Mouse (Mus musculus): ENCODE measurements around the gene Gm8947. TPM values are rescaled to one million over a fixed set of nuclear protein-coding genes. Genes with fewer than 3 reads are reported as not detected.

The Gm8947 gene
- total and polyA plus RNA-seq, 3 experiments = 0.67 to 8.3 (median 3.4) TPM

GRCm38 (mm10) chr1:151224536-151224935, 32.4 kb downstream of the Gm8947 start:
- no peaks in the 10 kb centered on the region for H3K9me3 ChIP-seq (replicated peaks)
- H3K4me3 ChIP-seq (ENCODE audit: low read depth, low read length) = no peak overlapping the region
- no peaks in the 10 kb centered on the region for H3K36me3 ChIP-seq (replicated peaks)
- ATAC-seq (ENCODE audit: extremely low read depth, insufficient number of reproducible peaks, low FRiP score, poor library complexity, severe bottlenecking) = no peak
- TF ChIP-seq GATA1 (IDR thresholded peaks at IDR 0.05; ENCODE audit: borderline replicate concordance, low read length) (no peak), GATA2 (IDR thresholded peaks at IDR 0.05; ENCODE audit: borderline replicate concordance, low read depth, low read length) (no peak), CTCF (IDR thresholded peaks at IDR 0.05; ENCODE audit: low read depth, low read length) (no peak), TAL1 (conservative IDR thresholded peaks at IDR 0.05; ENCODE audit: low read depth, low read length) (no peak), POLR2AphosphoS5 (IDR thresholded peaks at IDR 0.05; ENCODE audit: insufficient replicate concordance, low read depth, low read length) (no peak)
- no peak for DNase-seq (ENCODE audit: low spot score)
- peaks cover 10% of the 10 kb centered on the region for H3K4me1 ChIP-seq (ENCODE audit: insufficient read depth, low read depth, low read length)
- peaks cover 23% of the 10 kb centered on the region for H3K27me3 ChIP-seq (ENCODE audit: insufficient read depth, low read length)

- ATAC-seq (ENCODE audit: extremely low read depth, insufficient number of reproducible peaks, low FRiP score, poor library complexity, severe bottlenecking) (no peak), DNase-seq (ENCODE audit: low spot score) (no peak)
- no peak overlapping the region for H3K4me3 ChIP-seq (ENCODE audit: low read depth, low read length)
- no peaks in the 10 kb centered on the region for H3K9me3 ChIP-seq (replicated peaks)
- H3K27me3 ChIP-seq (ENCODE audit: insufficient read depth, low read length) = peaks cover 36% of the 10 kb centered on the region
- TF ChIP-seq TAL1 (conservative IDR thresholded peaks at IDR 0.05; ENCODE audit: low read depth, low read length) = no peak
- TF ChIP-seq GATA2 (IDR thresholded peaks at IDR 0.05; ENCODE audit: borderline replicate concordance, low read depth, low read length) = no peak
- no peak for TF ChIP-seq CTCF (IDR thresholded peaks at IDR 0.05; ENCODE audit: low read depth, low read length)
- TF ChIP-seq GATA1 (IDR thresholded peaks at IDR 0.05; ENCODE audit: borderline replicate concordance, low read length) = no peak
- TF ChIP-seq POLR2AphosphoS5 (IDR thresholded peaks at IDR 0.05; ENCODE audit: insufficient replicate concordance, low read depth, low read length) = no peak
- H3K36me3 ChIP-seq (replicated peaks) = no peaks in the 10 kb centered on the region
- peaks cover 10% of the 10 kb centered on the region for H3K4me1 ChIP-seq (ENCODE audit: insufficient read depth, low read depth, low read length)
Measured at GRCm38 (mm10) chr1:151227506-151227905, 35.3 kb downstream of the Gm8947 start.

GRCm38 (mm10) chr1:151228320-151228989, 36.3 kb downstream of the Gm8947 start:
- no peak overlapping the region for H3K4me3 ChIP-seq (ENCODE audit: low read depth, low read length)
- peaks cover 29% of the 10 kb centered on the region for H3K27me3 ChIP-seq (ENCODE audit: insufficient read depth, low read length)
- H3K36me3 ChIP-seq (replicated peaks) = no peaks in the 10 kb centered on the region
- no peak for DNase-seq (ENCODE audit: low spot score)
- no peak; the same call in 1 of the 2 replicates for ATAC-seq (ENCODE audit: extremely low read depth, insufficient number of reproducible peaks, low FRiP score, poor library complexity, severe bottlenecking)
- H3K4me1 ChIP-seq (ENCODE audit: insufficient read depth, low read depth, low read length) = peaks cover 3% of the 10 kb centered on the region; the same call in 1 of the 2 replicates
- TF ChIP-seq CTCF (IDR thresholded peaks at IDR 0.05; ENCODE audit: low read depth, low read length) (no peak), POLR2AphosphoS5 (IDR thresholded peaks at IDR 0.05; ENCODE audit: insufficient replicate concordance, low read depth, low read length) (no peak), GATA2 (IDR thresholded peaks at IDR 0.05; ENCODE audit: borderline replicate concordance, low read depth, low read length) (no peak), GATA1 (IDR thresholded peaks at IDR 0.05; ENCODE audit: borderline replicate concordance, low read length) (no peak), TAL1 (conservative IDR thresholded peaks at IDR 0.05; ENCODE audit: low read depth, low read length) (no peak)
- no peaks in the 10 kb centered on the region for H3K9me3 ChIP-seq (replicated peaks)

GRCm38 (mm10) chr1:151232346-151232745, 40.2 kb downstream of the Gm8947 start:
- H3K36me3 ChIP-seq (replicated peaks) = no peaks in the 10 kb centered on the region
- H3K4me1 ChIP-seq (ENCODE audit: insufficient read depth, low read depth, low read length) = peaks cover 4% of the 10 kb centered on the region; the same call in 1 of the 2 replicates
- no peak for DNase-seq (ENCODE audit: low spot score)
- H3K4me3 ChIP-seq (ENCODE audit: low read depth, low read length) = no peak overlapping the region
- TF ChIP-seq TAL1 (conservative IDR thresholded peaks at IDR 0.05; ENCODE audit: low read depth, low read length) = no peak
- TF ChIP-seq CTCF (IDR thresholded peaks at IDR 0.05; ENCODE audit: low read depth, low read length) = no peak
- no peak for TF ChIP-seq GATA1 (IDR thresholded peaks at IDR 0.05; ENCODE audit: borderline replicate concordance, low read length)
- TF ChIP-seq POLR2AphosphoS5 (IDR thresholded peaks at IDR 0.05; ENCODE audit: insufficient replicate concordance, low read depth, low read length) = no peak
- no peak for TF ChIP-seq GATA2 (IDR thresholded peaks at IDR 0.05; ENCODE audit: borderline replicate concordance, low read depth, low read length)
- H3K27me3 ChIP-seq (ENCODE audit: insufficient read depth, low read length) = peaks cover 26% of the 10 kb centered on the region
- H3K9me3 ChIP-seq (replicated peaks) = no peaks in the 10 kb centered on the region
- ATAC-seq (ENCODE audit: extremely low read depth, insufficient number of reproducible peaks, low FRiP score, poor library complexity, severe bottlenecking) = no peak

GRCm38 (mm10) chr1:151233756-151234155, 41.6 kb downstream of the Gm8947 start:
- Histone ChIP-seq H3K36me3 (replicated peaks) (no peaks in the 10 kb centered on the region), H3K4me3 (ENCODE audit: low read depth, low read length) (no peak overlapping the region), H3K4me1 (ENCODE audit: insufficient read depth, low read depth, low read length) (peaks cover 5% of the 10 kb centered on the region; the same call in 1 of the 2 replicates), H3K27me3 (ENCODE audit: insufficient read depth, low read length) (peaks cover 23% of the 10 kb centered on the region), H3K9me3 (replicated peaks) (no peaks in the 10 kb centered on the region)
- ATAC-seq (ENCODE audit: extremely low read depth, insufficient number of reproducible peaks, low FRiP score, poor library complexity, severe bottlenecking) (no peak), DNase-seq (ENCODE audit: low spot score) (no peak)
- TF ChIP-seq TAL1 (conservative IDR thresholded peaks at IDR 0.05; ENCODE audit: low read depth, low read length) = no peak
- TF ChIP-seq GATA2 (IDR thresholded peaks at IDR 0.05; ENCODE audit: borderline replicate concordance, low read depth, low read length) = no peak
- no peak for TF ChIP-seq GATA1 (IDR thresholded peaks at IDR 0.05; ENCODE audit: borderline replicate concordance, low read length)
- TF ChIP-seq POLR2AphosphoS5 (IDR thresholded peaks at IDR 0.05; ENCODE audit: insufficient replicate concordance, low read depth, low read length) = no peak
- TF ChIP-seq CTCF (IDR thresholded peaks at IDR 0.05; ENCODE audit: low read depth, low read length) = no peak

- Histone ChIP-seq H3K27me3 (ENCODE audit: insufficient read depth, low read length) (peaks cover 20% of the 10 kb centered on the region), H3K9me3 (replicated peaks) (no peaks in the 10 kb centered on the region), H3K4me1 (ENCODE audit: insufficient read depth, low read depth, low read length) (peaks cover 5% of the 10 kb centered on the region; the same call in 1 of the 2 replicates), H3K4me3 (ENCODE audit: low read depth, low read length) (no peak overlapping the region), H3K36me3 (replicated peaks) (no peaks in the 10 kb centered on the region)
- DNase-seq (ENCODE audit: low spot score) (no peak), ATAC-seq (ENCODE audit: extremely low read depth, insufficient number of reproducible peaks, low FRiP score, poor library complexity, severe bottlenecking) (no peak)
- TF ChIP-seq CTCF (IDR thresholded peaks at IDR 0.05; ENCODE audit: low read depth, low read length) = no peak
- TF ChIP-seq GATA2 (IDR thresholded peaks at IDR 0.05; ENCODE audit: borderline replicate concordance, low read depth, low read length) = no peak
- TF ChIP-seq TAL1 (conservative IDR thresholded peaks at IDR 0.05; ENCODE audit: low read depth, low read length) = no peak
- no peak for TF ChIP-seq GATA1 (IDR thresholded peaks at IDR 0.05; ENCODE audit: borderline replicate concordance, low read length)
- no peak for TF ChIP-seq POLR2AphosphoS5 (IDR thresholded peaks at IDR 0.05; ENCODE audit: insufficient replicate concordance, low read depth, low read length)
Measured at GRCm38 (mm10) chr1:151235574-151235973, 43.4 kb downstream of the Gm8947 start.

Data from G1E (cell line).